Mouse (Mus musculus) CH12.LX (cell line): ENCODE results near the gene Tmem150a.

Source experiments
- CHD1 ChIP-seq: IDR thresholded peaks from 2 replicates; pipeline ENCODE4 v1.6.1; 2012; ENCODE audit warnings: low read depth, low read length, improper control_type of control experiment, inconsistent platforms
- CTCF ChIP-seq, 2 experiments: IDR thresholded peaks in 1 of 2; conservative IDR thresholded peaks in 1 of 2; 2 replicates each; pipeline ENCODE4 v1.5.1; 2011 to 2012; ENCODE audit warnings: low read depth in 2 of 2, low read length in 2 of 2, improper control_type of control experiment in 1 of 2, inconsistent platforms in 1 of 2, mild to moderate bottlenecking in 1 of 2, moderate library complexity in 1 of 2
- POLR2A ChIP-seq: IDR thresholded peaks from 2 replicates; pipeline ENCODE4 v1.6.1; 2011; ENCODE audit warnings: low read depth, mild to moderate bottlenecking, improper control_type of control experiment, low read length
- RCOR1 ChIP-seq: conservative IDR thresholded peaks from 2 replicates; pipeline ENCODE4 v1.6.1; 2012; ENCODE audit warnings: low read depth, mild to moderate bottlenecking, inconsistent platforms, low read length, improper control_type of control experiment
- TBP ChIP-seq: conservative IDR thresholded peaks from 2 replicates; pipeline ENCODE4 v1.6.1; 2011; ENCODE audit warnings: low read depth, low read length, improper control_type of control experiment
- USF2 ChIP-seq: conservative IDR thresholded peaks from 2 replicates; pipeline ENCODE4 v1.6.1; 2011; ENCODE audit warnings: low read depth, low read length, improper control_type of control experiment
- ZC3H11A ChIP-seq: IDR thresholded peaks from 2 replicates; pipeline ENCODE4 v1.6.1; 2012; ENCODE audit warnings: low read depth, mild to moderate bottlenecking, inconsistent platforms, low read length, improper control_type of control experiment

GRCm38 (mm10) chr6:72340481-72340880, 14.8 kb upstream of the Tmem150a start:
- TF ChIP-seq CTCF (conservative IDR thresholded peaks at IDR 0.05 in 1 of 2, IDR thresholded peaks at IDR 0.05 in 1 of 2; ENCODE audit: low read depth in 2 of 2, low read length in 2 of 2) (no peak), POLR2A (no peak), CHD1 (no peak), USF2 (no peak), TBP (no peak), RCOR1 (no peak), ZC3H11A (no peak)
